Mouse (Mus musculus): ENCODE data around the gene Akr1cl. TPM values are rescaled to one million over a fixed set of nuclear protein-coding genes. Genes with fewer than 3 reads are reported as not detected.
"Not testable (repeated sequence)": the region's sequence is repeated elsewhere in the genome, so short reads cannot be mapped to it uniquely, and the experiment has no call there.

The Akr1cl gene
- 0.26 and 0.33 TPM in 2 replicates for polyA plus RNA-seq (2015; fragmentation: Nextera tagmentation; extraction: Ambion mirVana)

GRCm38 (mm10) chr1:65032641-65033040 is at the start of gene Akr1cl:
Gene Akr1cl (minus strand): TSS chr1:65032759.
- ATAC-seq (ENCODE audit: low read depth): no peak
- H3K36me3 ChIP-seq (ENCODE audit: control insufficient read depth, insufficient read depth, low read length): no peaks in the 10 kb centered on the region
- no peaks in the 10 kb centered on the region for H3K4me1 ChIP-seq (replicated peaks; ENCODE audit: control insufficient read depth, insufficient read depth, low read length)
- H3K27me3 ChIP-seq (ENCODE audit: control insufficient read depth, insufficient read depth, low read depth, low read length): no peaks in the 10 kb centered on the region
- no peak within 1 kb of the TSS for H3K4me2 ChIP-seq (ENCODE audit: low read depth, low read length)
- no peaks in the 10 kb centered on the region for H3K9me3 ChIP-seq (ENCODE audit: control insufficient read depth, low read length)
- no peak within 1 kb of the TSS for H3K27ac ChIP-seq (ENCODE audit: low read length)
- H3K4me3 ChIP-seq (ENCODE audit: low read length): no peak within 1 kb of the TSS
- H3K9ac ChIP-seq (ENCODE audit: low read length): no peak within 1 kb of the TSS

- H3K27ac ChIP-seq (ENCODE audit: low read length): no peak within 1 kb of the TSS
- WGBS: 31% methylated on average over 7 of the region's 7 CpGs
- H3K4me2 ChIP-seq (ENCODE audit: low read depth, low read length): no peak within 1 kb of the TSS
- H3K4me3 ChIP-seq (ENCODE audit: low read length): no peak within 1 kb of the TSS
- 0 out of 2 replicates have a peak, but pooled peaks cover 2% of the 10 kb centered on the region for H3K9me3 ChIP-seq (ENCODE audit: control insufficient read depth, low read length)
- ATAC-seq (ENCODE audit: low read depth): no peak
- no peaks in the 10 kb centered on the region for H3K27me3 ChIP-seq (ENCODE audit: control insufficient read depth, insufficient read depth, low read depth, low read length)
- H3K36me3 ChIP-seq (ENCODE audit: control insufficient read depth, insufficient read depth, low read length): no peaks in the 10 kb centered on the region
- no peaks in the 10 kb centered on the region for H3K4me1 ChIP-seq (replicated peaks; ENCODE audit: control insufficient read depth, insufficient read depth, low read length)
- H3K9ac ChIP-seq (ENCODE audit: low read length): no peak within 1 kb of the TSS
Observed at GRCm38 (mm10) chr1:65082188-65082587, 49.6 kb upstream of the Akr1cl start, which contains the start of gene Crygb. Gene Crygb (minus strand): TSS chr1:65082288.

- Histone ChIP-seq H3K4me2 (ENCODE audit: low read depth, low read length) (no peak overlapping the region), H3K27me3 (ENCODE audit: control insufficient read depth, insufficient read depth, low read depth, low read length) (no peaks in the 10 kb centered on the region), H3K4me3 (ENCODE audit: low read length) (no peak overlapping the region), H3K36me3 (ENCODE audit: control insufficient read depth, insufficient read depth, low read length) (no peaks in the 10 kb centered on the region), H3K27ac (ENCODE audit: low read length) (no peak overlapping the region), H3K9ac (ENCODE audit: low read length) (no peak overlapping the region), H3K4me1 (replicated peaks; ENCODE audit: control insufficient read depth, insufficient read depth, low read length) (no peaks in the 10 kb centered on the region), H3K9me3 (ENCODE audit: control insufficient read depth, low read length) (0 out of 2 replicates have a peak, but pooled peaks cover 2% of the 10 kb centered on the region)
- no peak for ATAC-seq (ENCODE audit: low read depth)
- 16% methylated on average over 5 of the region's 5 CpGs for WGBS
Observed at GRCm38 (mm10) chr1:65075607-65076006, 43.0 kb upstream of the Akr1cl start.

- Histone ChIP-seq H3K9ac (ENCODE audit: low read length) (no peak within 1 kb of the TSS), H3K36me3 (ENCODE audit: control insufficient read depth, insufficient read depth, low read length) (no peaks in the 10 kb centered on the region), H3K9me3 (ENCODE audit: control insufficient read depth, low read length) (0 out of 2 replicates have a peak, but pooled peaks cover under 1% of the 10 kb centered on the region), H3K4me2 (ENCODE audit: low read depth, low read length) (no peak within 1 kb of the TSS), H3K27me3 (ENCODE audit: control insufficient read depth, insufficient read depth, low read depth, low read length) (no peaks in the 10 kb centered on the region), H3K4me1 (replicated peaks; ENCODE audit: control insufficient read depth, insufficient read depth, low read length) (no peaks in the 10 kb centered on the region), H3K27ac (ENCODE audit: low read length) (no peak within 1 kb of the TSS), H3K4me3 (ENCODE audit: low read length) (no peak within 1 kb of the TSS)
- no peak for ATAC-seq (ENCODE audit: low read depth)
- 53% methylated on average over 6 of the region's 6 CpGs for WGBS
Observed at GRCm38 (mm10) chr1:65073589-65073988, 41.0 kb upstream of the Akr1cl start, which contains the start of gene Crygc. Gene Crygc (minus strand): TSS chr1:65073689.

- Histone ChIP-seq H3K9ac (ENCODE audit: low read length) (no peak overlapping the region), H3K9me3 (ENCODE audit: control insufficient read depth, low read length) (no peaks in the 10 kb centered on the region), H3K4me2 (ENCODE audit: low read depth, low read length) (no peak overlapping the region), H3K4me3 (ENCODE audit: low read length) (no peak overlapping the region), H3K4me1 (replicated peaks; ENCODE audit: control insufficient read depth, insufficient read depth, low read length) (no peaks in the 10 kb centered on the region), H3K27me3 (ENCODE audit: control insufficient read depth, insufficient read depth, low read depth, low read length) (no peaks in the 10 kb centered on the region), H3K36me3 (ENCODE audit: control insufficient read depth, insufficient read depth, low read length) (no peaks in the 10 kb centered on the region), H3K27ac (ENCODE audit: low read length) (no peak overlapping the region)
- ATAC-seq (ENCODE audit: low read depth): no peak
Observed at GRCm38 (mm10) chr1:65067842-65068241, 35.3 kb upstream of the Akr1cl start.

GRCm38 (mm10) chr1:65064201-65064600 is 31.6 kb upstream of the Akr1cl start:
- 77% methylated on average over 15 of the region's 15 CpGs for WGBS

GRCm38 (mm10) chr1:65063352-65063751 is 30.8 kb upstream of the Akr1cl start, which contains the start of gene Crygd:
Gene Crygd (minus strand): TSS chr1:65063452.
- Histone ChIP-seq H3K36me3 (ENCODE audit: control insufficient read depth, insufficient read depth, low read length) (no peaks in the 10 kb centered on the region), H3K4me1 (replicated peaks; ENCODE audit: control insufficient read depth, insufficient read depth, low read length) (no peaks in the 10 kb centered on the region), H3K27me3 (ENCODE audit: control insufficient read depth, insufficient read depth, low read depth, low read length) (no peaks in the 10 kb centered on the region), H3K27ac (ENCODE audit: low read length) (no peak within 1 kb of the TSS), H3K4me3 (ENCODE audit: low read length) (no peak within 1 kb of the TSS), H3K9me3 (ENCODE audit: control insufficient read depth, low read length) (no peaks in the 10 kb centered on the region), H3K9ac (ENCODE audit: low read length) (no peak within 1 kb of the TSS), H3K4me2 (ENCODE audit: low read depth, low read length) (no peak within 1 kb of the TSS)
- 85% methylated on average over 8 of the region's 8 CpGs for WGBS
- no peak for ATAC-seq (ENCODE audit: low read depth)

More at GRCm38 (mm10) chr1:65064201-65064600, 31.6 kb upstream of the Akr1cl start:
- Histone ChIP-seq H3K9me3 (ENCODE audit: control insufficient read depth, low read length) (no peaks in the 10 kb centered on the region), H3K4me2 (ENCODE audit: low read depth, low read length) (no peak overlapping the region), H3K27ac (ENCODE audit: low read length) (no peak overlapping the region), H3K4me1 (replicated peaks; ENCODE audit: control insufficient read depth, insufficient read depth, low read length) (no peaks in the 10 kb centered on the region), H3K36me3 (ENCODE audit: control insufficient read depth, insufficient read depth, low read length) (no peaks in the 10 kb centered on the region), H3K9ac (ENCODE audit: low read length) (no peak overlapping the region), H3K27me3 (ENCODE audit: control insufficient read depth, insufficient read depth, low read depth, low read length) (no peaks in the 10 kb centered on the region), H3K4me3 (ENCODE audit: low read length) (no peak overlapping the region)
- ATAC-seq (ENCODE audit: low read depth): no peak

GRCm38 (mm10) chr1:65052140-65052539 is 19.6 kb upstream of the Akr1cl start:
- H3K9ac ChIP-seq (ENCODE audit: low read length): no peak overlapping the region
- no peak overlapping the region for H3K27ac ChIP-seq (ENCODE audit: low read length)
- no peak overlapping the region for H3K4me3 ChIP-seq (ENCODE audit: low read length)
- H3K4me1 ChIP-seq (replicated peaks; ENCODE audit: control insufficient read depth, insufficient read depth, low read length): no peaks in the 10 kb centered on the region
- H3K9me3 ChIP-seq (ENCODE audit: control insufficient read depth, low read length): no peaks in the 10 kb centered on the region
- H3K4me2 ChIP-seq (ENCODE audit: low read depth, low read length): no peak overlapping the region
- H3K36me3 ChIP-seq (ENCODE audit: control insufficient read depth, insufficient read depth, low read length): no peaks in the 10 kb centered on the region
- H3K27me3 ChIP-seq (ENCODE audit: control insufficient read depth, insufficient read depth, low read depth, low read length): no peaks in the 10 kb centered on the region
- WGBS: 35% methylated on average over 2 of the region's 2 CpGs
- ATAC-seq (ENCODE audit: low read depth): no peak

GRCm38 (mm10) chr1:65051696-65052095 is 19.1 kb upstream of the Akr1cl start:
- H3K27ac ChIP-seq (ENCODE audit: low read length): no peak overlapping the region
- H3K9ac ChIP-seq (ENCODE audit: low read length): no peak overlapping the region
- H3K4me2 ChIP-seq (ENCODE audit: low read depth, low read length): no peak overlapping the region
- H3K36me3 ChIP-seq (ENCODE audit: control insufficient read depth, insufficient read depth, low read length): no peaks in the 10 kb centered on the region
- H3K9me3 ChIP-seq (ENCODE audit: control insufficient read depth, low read length): no peaks in the 10 kb centered on the region
- 64% methylated on average over 7 of the region's 7 CpGs for WGBS
- no peak for ATAC-seq (ENCODE audit: low read depth)
- H3K27me3 ChIP-seq (ENCODE audit: control insufficient read depth, insufficient read depth, low read depth, low read length): no peaks in the 10 kb centered on the region
- H3K4me3 ChIP-seq (ENCODE audit: low read length): no peak overlapping the region
- no peaks in the 10 kb centered on the region for H3K4me1 ChIP-seq (replicated peaks; ENCODE audit: control insufficient read depth, insufficient read depth, low read length)

GRCm38 (mm10) chr1:65050952-65051351 is 18.4 kb upstream of the Akr1cl start, which contains the start of gene Cryge:
Gene Cryge (minus strand): TSS chr1:65051149.
- not testable (repeated sequence) for H3K9ac ChIP-seq (ENCODE audit: low read length); H3K27me3 ChIP-seq (ENCODE audit: control insufficient read depth, insufficient read depth, low read depth, low read length); H3K36me3 ChIP-seq (ENCODE audit: control insufficient read depth, insufficient read depth, low read length); H3K9me3 ChIP-seq (ENCODE audit: control insufficient read depth, low read length); ATAC-seq (ENCODE audit: low read depth); H3K4me2 ChIP-seq (ENCODE audit: low read depth, low read length); H3K4me1 ChIP-seq (replicated peaks; ENCODE audit: control insufficient read depth, insufficient read depth, low read length); H3K27ac ChIP-seq (ENCODE audit: low read length); H3K4me3 ChIP-seq (ENCODE audit: low read length)
- WGBS: 45% methylated on average over 10 of the region's 12 CpGs

Data from lung, embryonic 16.5 days (tissue).